18 mouse cellular contexts compared by ENCODE assay signal in the genomic region with DNA sequence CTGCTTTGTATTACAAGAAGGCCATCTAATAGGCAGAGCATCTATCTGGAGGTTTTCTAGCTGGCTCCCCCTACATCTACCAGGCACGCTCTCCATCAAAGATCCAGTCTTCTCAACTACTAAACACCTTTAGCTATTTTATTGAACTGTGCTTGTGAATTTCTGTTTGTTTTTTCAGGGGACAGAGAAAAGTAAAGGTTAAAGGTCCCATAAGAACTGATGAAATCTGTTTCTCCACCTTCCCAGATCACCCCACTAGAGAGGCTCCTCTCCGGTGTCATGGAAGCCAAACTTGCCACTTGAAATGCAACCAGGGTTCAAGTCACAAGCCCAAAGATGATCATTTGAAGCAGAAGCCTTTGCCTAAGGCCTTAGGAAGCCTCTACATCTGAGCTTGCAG. TPM values are rescaled to one million over a fixed set of nuclear protein-coding genes. Genes with fewer than 3 reads are reported as not detected.
A peak's percentile ranks its signal among the peaks of the same experiment; 100 is the strongest.
DNase-seq lines count a peak whose midpoint lies in the region; ATAC-seq and TF ChIP-seq lines count a peak whose summit lies in the region.
"Had no signal": no experiment of that assay in that cellular context is flagged by ENCODE, and none has a peak within 500 bp of the region (broad histone marks: within the 10 kb centered on the region; RNA-seq: fewer than 3 reads in every experiment).

No protein-coding gene starts in this region.

- H3K9ac ChIP-seq in liver, adult 2 months (ENCODE audit: low read depth, low read length) = no peak overlapping the region
- no peak overlapping the region for H3K9ac ChIP-seq in liver, postnatal 0 days (replicated peaks)
- H3K9ac ChIP-seq in liver, embryonic 12.5 days = no peak overlapping the region

- 0 out of 2 replicates have a peak, but pooled peaks have one; percentile 11 for ATAC-seq in liver, postnatal 0 days
- no peak for ATAC-seq in liver, embryonic 12.5 days
- ATAC-seq: activated CD4-positive, CD25-positive, alpha-beta regulatory T cell, adult 4 months; CD4-positive, CD25-positive, alpha-beta regulatory T cell, adult 4 months; Patski had no signal

- peaks cover 19% of the 10 kb centered on the region for H3K4me1 ChIP-seq in liver, adult 2 months (ENCODE audit: control insufficient read depth, insufficient read depth, low read length)
- H3K4me1 ChIP-seq in liver, postnatal 0 days (ENCODE audit: insufficient read depth) = peaks cover 22% of the 10 kb centered on the region
- H3K4me1 ChIP-seq in liver, embryonic 12.5 days = peaks cover 22% of the 10 kb centered on the region

- no peaks in the 10 kb centered on the region for H3K36me3 ChIP-seq in liver, adult 2 months (ENCODE audit: control insufficient read depth, insufficient read depth, low read length)
- no peaks in the 10 kb centered on the region for H3K36me3 ChIP-seq in liver, postnatal 0 days (replicated peaks; ENCODE audit: insufficient read depth, low read length)
- no peaks in the 10 kb centered on the region for H3K36me3 ChIP-seq in liver, embryonic 12.5 days
- H3K36me3 ChIP-seq: G1E had no signal

- WGBS in liver, adult 2 months = 35% methylated on average over 2 of the region's 2 CpGs
- WGBS in liver, postnatal 0 days (ENCODE audit: insufficient replicate concordance) = 59% methylated on average over 2 of the region's 2 CpGs
- WGBS in liver, embryonic 12.5 days (ENCODE audit: insufficient replicate concordance) = 82% methylated on average over 2 of the region's 2 CpGs

- H3K79me2 ChIP-seq in liver, adult 2 months (ENCODE audit: control insufficient read depth, insufficient read depth, low read length) = no peaks in the 10 kb centered on the region

- H3K27ac ChIP-seq in liver, adult 2 months (replicated peaks; ENCODE audit: insufficient read depth, low read depth, low read length) = peak overlapping the region; percentile 82
- peak overlapping the region; percentile 69 for H3K27ac ChIP-seq in liver, postnatal 0 days (ENCODE audit: low read depth)
- no peak overlapping the region for H3K27ac ChIP-seq in liver, embryonic 12.5 days

- H3K27me3 ChIP-seq in liver, adult 2 months (ENCODE audit: control insufficient read depth, insufficient read depth, low read length) = no peaks in the 10 kb centered on the region
- no peaks in the 10 kb centered on the region for H3K27me3 ChIP-seq in liver, postnatal 0 days (ENCODE audit: insufficient read depth, low read length)
- H3K27me3 ChIP-seq in liver, embryonic 12.5 days (replicated peaks) = 0 out of 2 replicates have a peak, but pooled peaks cover 9% of the 10 kb centered on the region

- H3K4me3 ChIP-seq in liver, adult 2 months (ENCODE audit: insufficient read depth, low read depth, low read length) = no peak overlapping the region
- no peak overlapping the region for H3K4me3 ChIP-seq in liver, postnatal 0 days (ENCODE audit: low read depth, low read length)
- H3K4me3 ChIP-seq in liver, embryonic 12.5 days = no peak overlapping the region

- no peak overlapping the region for H3K4me2 ChIP-seq in liver, postnatal 0 days (ENCODE audit: low read depth, low read length)
- H3K4me2 ChIP-seq in liver, embryonic 12.5 days = no peak overlapping the region

- no peak for TF ChIP-seq POLR2A in liver, adult 2 months (IDR thresholded peaks at IDR 0.05; ENCODE audit: extremely low read depth, insufficient read depth, low read length)

- DNase-seq in liver, adult 2 months (ENCODE audit: extremely low read depth, low read depth, low spot score) = peak; percentile 93
- DNase-seq in liver = no peak
- DNase-seq in liver, postnatal 0 days = no peak
- DNase-seq: adrenal gland, adult 2 months; adrenal gland, adult 8-10 months; adrenal gland, postnatal 10 days; adrenal gland, postnatal 14 days; adrenal gland, postnatal 25 days; adrenal gland, postnatal 36 days; B cell, adult 2 months; cerebellum, adult 11 months; cerebellum, adult 11-12 months; cerebellum, adult 18-20 months had no signal

- no peaks in the 10 kb centered on the region for H3K9me3 ChIP-seq in liver, postnatal 0 days (ENCODE audit: low read length)
- H3K9me3 ChIP-seq in liver, embryonic 12.5 days (replicated peaks) = no peaks in the 10 kb centered on the region
- H3K9me3 ChIP-seq: G1E had no signal

- no peak for TF ChIP-seq CTCF in liver, adult 2 months (IDR thresholded peaks at IDR 0.05; ENCODE audit: low read depth, low read length)
- TF ChIP-seq CTCF in liver, postnatal 0 days (IDR thresholded peaks at IDR 0.05; ENCODE audit: low read depth) = no peak

- no peak for TF ChIP-seq EP300 in liver, postnatal 0 days (IDR thresholded peaks at IDR 0.05; ENCODE audit: low read depth)

RNA-seq across cellular contexts. Expression of a gene that starts 2.6 kb away (rescaled TPM):
- 432 and 472 TPM in 2 replicates for total RNA-seq in liver, adult 2 months (2014; rRNA removed)
- polyA plus RNA-seq in liver, adult 2 months (2012; rRNA removed) = 1,369 and 1,396 TPM in 2 replicates
- polyA plus RNA-seq in liver, postnatal 0 days (2015; fragmentation: Nextera tagmentation; extraction: Ambion mirVana) = 589 and 592 TPM in 2 replicates
- polyA plus RNA-seq in liver, embryonic 12.5 days (2016; fragmentation: Nextera tagmentation; extraction: Ambion mirVana) = 7.3 and 8.1 TPM in 2 replicates

RNA-seq across cellular contexts. Expression of a gene that starts 56.0 kb away (rescaled TPM):
- total RNA-seq in liver, adult 2 months (2014; rRNA removed) = 2.7 and 3.4 TPM in 2 replicates
- 9.0 and 12.9 TPM in 2 replicates for polyA plus RNA-seq in liver, adult 2 months (2012; rRNA removed)
- 3.8 and 4.4 TPM in 2 replicates for polyA plus RNA-seq in liver, postnatal 0 days (2015; fragmentation: Nextera tagmentation; extraction: Ambion mirVana)
- 11.3 and 11.6 TPM in 2 replicates for polyA plus RNA-seq in liver, embryonic 12.5 days (2016; fragmentation: Nextera tagmentation; extraction: Ambion mirVana)

Comparison
In these comparisons a context has a peak if more than half of its experiments do, and no peak if none do; other contexts are left out.
1. RNA of a gene that starts 2.6 kb away (polyA plus RNA-seq): 1,369 to 1,396 TPM in liver, adult 2 months and 589 to 592 TPM in liver, postnatal 0 days; 7.3 to 8.1 TPM in liver, embryonic 12.5 days; every median in the first group is over 10 times any median in the second.